ENCODE assay signal across 8 mouse cellular contexts in genomic region chr4:139309651-139310050, GRCm38 (mm10). TPM values are rescaled to one million over a fixed set of nuclear protein-coding genes. Genes with fewer than 3 reads are reported as not detected.
A peak's percentile ranks its signal among the peaks of the same experiment; 100 is the strongest.
DNase-seq lines count a peak whose midpoint lies in the region; ATAC-seq and TF ChIP-seq lines count a peak whose summit lies in the region.
"Had no signal": no experiment of that assay in that cellular context is flagged by ENCODE, and none has a peak within 500 bp of the region (broad histone marks: within the 10 kb centered on the region; RNA-seq: fewer than 3 reads in every experiment).

No protein-coding gene starts in this region.

- H3K27ac ChIP-seq in embryonic fibroblast, embryonic 13.5 days (ENCODE audit: insufficient read depth, low read length), result no peak overlapping the region
- H3K27ac ChIP-seq in limb, embryonic 14.5 days (replicated peaks; ENCODE audit: low read depth, low read length), result peak overlapping the region; percentile 38; the same call in 1 of the 2 replicates
- peak overlapping the region; percentile 69; the same call in 1 of the 2 replicates for H3K27ac ChIP-seq in stomach, postnatal 0 days (replicated peaks)

- WGBS in limb, embryonic 14.5 days, result 16% methylated on average over 6 of the region's 6 CpGs
- WGBS in stomach, postnatal 0 days, result 30% methylated on average over 6 of the region's 6 CpGs

- H3K27me3 ChIP-seq in megakaryocyte, embryonic 14.5 days (replicated peaks), result peaks cover 19% of the 10 kb centered on the region
- H3K27me3 ChIP-seq in limb, embryonic 14.5 days (ENCODE audit: control insufficient read depth, insufficient read depth, low read length), result no peaks in the 10 kb centered on the region
- no peaks in the 10 kb centered on the region for H3K27me3 ChIP-seq in stomach, postnatal 0 days (ENCODE audit: control insufficient read depth, insufficient read depth, low read length)

- peak overlapping the region; percentile 83 for H3K4me2 ChIP-seq in limb, embryonic 14.5 days (replicated peaks; ENCODE audit: low read depth, low read length, severe bottlenecking)
- H3K4me2 ChIP-seq in stomach, postnatal 0 days (replicated peaks; ENCODE audit: low read depth), result peak overlapping the region; percentile 99

- ATAC-seq in megakaryocyte, adult 5-6 weeks (ENCODE audit: poor library complexity, severe bottlenecking), result no peak
- no peak for ATAC-seq in limb, embryonic 14.5 days (ENCODE audit: low FRiP score, low read depth)
- ATAC-seq in stomach, postnatal 0 days (ENCODE audit: low FRiP score, low TSS enrichment), result no peak

- TF ChIP-seq CTCF in embryonic fibroblast, embryonic 13.5 days (IDR thresholded peaks at IDR 0.05; ENCODE audit: borderline replicate concordance, insufficient read depth, low read length), result no peak
- peak; percentile 41 for TF ChIP-seq CTCF in stomach, postnatal 0 days (IDR thresholded peaks at IDR 0.05; ENCODE audit: low read depth)

- no peak for TF ChIP-seq POLR2A in embryonic fibroblast, embryonic 13.5 days (IDR thresholded peaks at IDR 0.05; ENCODE audit: low read depth, low read length)
- no peak for TF ChIP-seq POLR2A in limb, embryonic 14.5 days (IDR thresholded peaks at IDR 0.05; ENCODE audit: borderline replicate concordance, extremely low read depth, insufficient read depth, insufficient read length)

- H3K4me1 ChIP-seq in megakaryocyte, embryonic 14.5 days, result peaks cover 58% of the 10 kb centered on the region
- no peaks in the 10 kb centered on the region for H3K4me1 ChIP-seq in embryonic fibroblast, embryonic 13.5 days (ENCODE audit: control insufficient read depth, insufficient read depth, low read length)
- peaks cover 15% of the 10 kb centered on the region for H3K4me1 ChIP-seq in limb, embryonic 14.5 days (ENCODE audit: control insufficient read depth, insufficient read depth, low read length)
- H3K4me1 ChIP-seq in stomach, postnatal 0 days (replicated peaks; ENCODE audit: control insufficient read depth, insufficient read depth), result peaks cover 5% of the 10 kb centered on the region; the same call in 1 of the 2 replicates

- no peaks in the 10 kb centered on the region for H3K9me3 ChIP-seq in megakaryocyte, embryonic 14.5 days
- no peaks in the 10 kb centered on the region for H3K9me3 ChIP-seq in limb, embryonic 14.5 days (ENCODE audit: control insufficient read depth, low read length)
- no peaks in the 10 kb centered on the region for H3K9me3 ChIP-seq in stomach, postnatal 0 days (ENCODE audit: control insufficient read depth, low read length)

- peaks cover 49% of the 10 kb centered on the region for H3K36me3 ChIP-seq in megakaryocyte, embryonic 14.5 days (replicated peaks; ENCODE audit: low read length)
- H3K36me3 ChIP-seq in limb, embryonic 14.5 days (ENCODE audit: control insufficient read depth, insufficient read depth, low read length), result peaks cover 19% of the 10 kb centered on the region
- H3K36me3 ChIP-seq in stomach, postnatal 0 days (ENCODE audit: control insufficient read depth, insufficient read depth, low read length), result 0 out of 2 replicates have a peak, but pooled peaks cover 4% of the 10 kb centered on the region

- peak overlapping the region; percentile 97 for H3K4me3 ChIP-seq in megakaryocyte, embryonic 14.5 days (replicated peaks)
- peak overlapping the region; percentile 57 for H3K4me3 ChIP-seq in embryonic fibroblast, embryonic 13.5 days (ENCODE audit: insufficient read depth, low read length)
- peak overlapping the region; percentile 99 for H3K4me3 ChIP-seq in limb, embryonic 14.5 days (replicated peaks; ENCODE audit: low read length)
- H3K4me3 ChIP-seq in stomach, postnatal 0 days (ENCODE audit: low read depth, low read length), result peak overlapping the region; percentile 85

- DNase-seq in limb, embryonic 14.5 days (ENCODE audit: low spot score), result no peak
- no peak for DNase-seq in stomach, postnatal 0 days (ENCODE audit: low spot score)
- DNase-seq in yolk sac, embryonic 10.5 days (ENCODE audit: low spot score), result no peak
- DNase-seq in ovary, postnatal 36 days (ENCODE audit: low spot score), result no peak

- H3K9ac ChIP-seq in limb, embryonic 14.5 days (ENCODE audit: low read depth, low read length, severe bottlenecking), result peak overlapping the region; percentile 87
- H3K9ac ChIP-seq in stomach, postnatal 0 days (ENCODE audit: low read length), result peak overlapping the region; percentile 82

- no peak for TF ChIP-seq EP300 in stomach, postnatal 0 days (optimal IDR thresholded peaks at IDR 0.05)

RNA-seq across cellular contexts. Expression of gene Pqlc2, which starts 0.9 kb away (rescaled TPM):
- polyA plus RNA-seq in megakaryocyte, embryonic 14.5 days (2012; ENCODE audit: insufficient read depth, low replicate concordance), result 26.5 and 33.4 TPM in 2 replicates
- total RNA-seq in megakaryocyte, adult 5-6 weeks (2015), result 9.8 and 11.1 TPM in 2 replicates
- total RNA-seq in megakaryocyte, adult 5-6 weeks (2017), result 12.8 and 16.1 TPM in 2 replicates
- polyA plus RNA-seq in embryonic fibroblast, embryonic 13.5 days (2011; ENCODE audit: insufficient read length, low read depth, missing spikeins), result 11.3 and 12.3 TPM in 2 replicates
- 20.7 and 30.7 TPM in 2 replicates for polyA plus RNA-seq in limb, embryonic 14.5 days (2012; rRNA removed)
- polyA plus RNA-seq in limb, embryonic 14.5 days (2014; fragmentation: Nextera tagmentation; extraction: Ambion mirVana), result 12.9 and 15.4 TPM in 2 replicates
- 20.9 and 22.2 TPM in 2 replicates for polyA plus RNA-seq in stomach, postnatal 0 days (2015; fragmentation: Nextera tagmentation; extraction: Ambion mirVana)
- total RNA-seq: hematopoietic stem cell, adult 5-6 weeks had no signal

RNA-seq across cellular contexts. Expression of gene Akr7a5, which starts 0.9 kb away (rescaled TPM):
- polyA plus RNA-seq in megakaryocyte, embryonic 14.5 days (2012; ENCODE audit: insufficient read depth, low replicate concordance), result 35.7 and 43.6 TPM in 2 replicates
- 3.9 and 4.2 TPM in 2 replicates for total RNA-seq in megakaryocyte, adult 5-6 weeks (2015)
- 5.8 and 7.1 TPM in 2 replicates for total RNA-seq in megakaryocyte, adult 5-6 weeks (2017)
- polyA plus RNA-seq in embryonic fibroblast, embryonic 13.5 days (2011; ENCODE audit: insufficient read length, low read depth, missing spikeins), result 17.1 and 18.1 TPM in 2 replicates
- polyA plus RNA-seq in limb, embryonic 14.5 days (2012; rRNA removed), result 28.5 and 38.8 TPM in 2 replicates
- polyA plus RNA-seq in limb, embryonic 14.5 days (2014; fragmentation: Nextera tagmentation; extraction: Ambion mirVana), result 84.8 and 98.0 TPM in 2 replicates
- 73.2 and 73.8 TPM in 2 replicates for polyA plus RNA-seq in stomach, postnatal 0 days (2015; fragmentation: Nextera tagmentation; extraction: Ambion mirVana)

RNA-seq across cellular contexts. Expression of gene Mrto4, which starts 42.7 kb away (rescaled TPM):
- 38.8 and 55.8 TPM in 2 replicates for polyA plus RNA-seq in megakaryocyte, embryonic 14.5 days (2012; ENCODE audit: insufficient read depth, low replicate concordance)
- total RNA-seq in megakaryocyte, adult 5-6 weeks (2015), result 47.1 and 52.4 TPM in 2 replicates
- 23.7 and 33.9 TPM in 2 replicates for total RNA-seq in megakaryocyte, adult 5-6 weeks (2017)
- 50.6 and 69.7 TPM in 2 replicates for polyA plus RNA-seq in embryonic fibroblast, embryonic 13.5 days (2011; ENCODE audit: insufficient read length, low read depth, missing spikeins)
- 59.0 and 66.7 TPM in 2 replicates for polyA plus RNA-seq in limb, embryonic 14.5 days (2012; rRNA removed)
- polyA plus RNA-seq in limb, embryonic 14.5 days (2014; fragmentation: Nextera tagmentation; extraction: Ambion mirVana), result 92.1 and 106 TPM in 2 replicates
- 41.0 and 43.7 TPM in 2 replicates for polyA plus RNA-seq in stomach, postnatal 0 days (2015; fragmentation: Nextera tagmentation; extraction: Ambion mirVana)

RNA-seq across cellular contexts. Expression of gene Emc1, which starts 42.7 kb away (rescaled TPM):
- 2.2 and 3.3 TPM in 2 replicates for polyA plus RNA-seq in megakaryocyte, embryonic 14.5 days (2012; ENCODE audit: insufficient read depth, low replicate concordance)
- total RNA-seq in megakaryocyte, adult 5-6 weeks (2015), result 13.0 and 14.5 TPM in 2 replicates
- 32.3 and 37.8 TPM in 2 replicates for total RNA-seq in megakaryocyte, adult 5-6 weeks (2017)
- polyA plus RNA-seq in embryonic fibroblast, embryonic 13.5 days (2011; ENCODE audit: insufficient read length, low read depth, missing spikeins), result 35.4 and 38.5 TPM in 2 replicates
- polyA plus RNA-seq in limb, embryonic 14.5 days (2012; rRNA removed), result 33.7 and 40.5 TPM in 2 replicates
- 12.6 and 13.4 TPM in 2 replicates for polyA plus RNA-seq in limb, embryonic 14.5 days (2014; fragmentation: Nextera tagmentation; extraction: Ambion mirVana)
- polyA plus RNA-seq in stomach, postnatal 0 days (2015; fragmentation: Nextera tagmentation; extraction: Ambion mirVana), result 10.7 and 11.9 TPM in 2 replicates

RNA-seq across cellular contexts. Expression of gene Ubr4, which starts 42.8 kb away (rescaled TPM):
- 58.6 and 69.3 TPM in 2 replicates for polyA plus RNA-seq in megakaryocyte, embryonic 14.5 days (2012; ENCODE audit: insufficient read depth, low replicate concordance)
- 59.0 and 73.3 TPM in 2 replicates for total RNA-seq in megakaryocyte, adult 5-6 weeks (2015)
- total RNA-seq in megakaryocyte, adult 5-6 weeks (2017), result 49.1 and 66.8 TPM in 2 replicates
- 107 TPM in 2 replicates for polyA plus RNA-seq in embryonic fibroblast, embryonic 13.5 days (2011; ENCODE audit: insufficient read length, low read depth, missing spikeins)
- polyA plus RNA-seq in limb, embryonic 14.5 days (2012; rRNA removed), result 159 and 188 TPM in 2 replicates
- polyA plus RNA-seq in limb, embryonic 14.5 days (2014; fragmentation: Nextera tagmentation; extraction: Ambion mirVana), result 86.6 and 89.3 TPM in 2 replicates
- polyA plus RNA-seq in stomach, postnatal 0 days (2015; fragmentation: Nextera tagmentation; extraction: Ambion mirVana), result 32.8 and 33.1 TPM in 2 replicates
